Mouse (Mus musculus) hematopoietic multipotent progenitor cell, adult 10-12 weeks (in vitro differentiated cells): Measurements from ENCODE around the gene Map4k4. TPM values are rescaled to one million over a fixed set of nuclear protein-coding genes. Genes with fewer than 3 reads are reported as not detected.

Source experiments
- polyA plus RNA-seq: library from polyadenylated mRNA; stranded (reverse); fragments of >175 nt; gene quantifications from 2 replicates; pipeline ENCODE4 v1.2.3, GENCODE M21; 2012; ENCODE audit warnings: low replicate concordance

Gene Map4k4
- 94.6 and 102 TPM in 2 replicates for polyA plus RNA-seq

GRCm38 (mm10) chr1:39900181-39901005, at the start of gene Map4k4:
Map4k4 (plus strand) TSS chr1:39900913.

DNA sequence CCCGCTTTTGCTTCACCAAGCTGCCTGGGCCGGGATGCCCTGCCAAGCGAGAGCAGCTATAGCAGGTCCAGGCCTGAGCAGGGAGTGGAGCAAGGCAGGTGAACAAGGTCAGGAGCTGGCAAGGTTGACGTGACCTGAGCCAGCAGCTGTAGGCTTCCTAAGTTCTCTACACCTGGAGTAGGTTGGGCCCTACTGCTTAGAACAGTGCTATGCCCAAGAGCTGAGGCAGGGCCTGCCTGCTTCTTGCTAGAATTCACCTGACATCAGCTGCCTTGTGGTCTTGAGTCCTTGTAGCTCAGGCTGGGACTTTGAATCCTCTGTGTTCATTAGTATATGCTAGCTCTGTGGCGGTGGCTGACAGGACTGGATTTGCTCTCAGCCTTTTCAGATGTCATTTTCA, 173.1 kb downstream of the Map4k4 start, which contains the start of gene Il1r2:
Il1r2 (plus strand) TSS at position 301 of the 400 bp plus-strand sequence.

Other genes with a start within 250 kb of the Map4k4 start
- 0.06 and 0.35 TPM in 2 replicates for gene Creg2, start 249.4 kb upstream of the Map4k4 start, polyA plus RNA-seq
- gene Rfx8, start 179.9 kb upstream of the Map4k4 start, polyA plus RNA-seq, result not detected in 2 replicates
- not detected in 2 replicates for gene Gm3646, start 95.6 kb upstream of the Map4k4 start, polyA plus RNA-seq
- 0.43 and 0.68 TPM in 2 replicates for gene Il1r2, start 173.2 kb downstream of the Map4k4 start, polyA plus RNA-seq